Mouse (Mus musculus) spleen, embryonic (tissue): ENCODE data around the gene Mybbp1a.
"Not testable (repeated sequence)": the region's sequence is repeated elsewhere in the genome, so short reads cannot be mapped to it uniquely, and the experiment has no call there.

Experiments used
- CTCF ChIA-PET: fragments of 350-600 bp; sonication (Branson Sonifier 250); formaldehyde crosslinking; loops from one replicate; lab custom pipeline; 2022; lab: Charles Lee

The Mybbp1a gene

DNA sequence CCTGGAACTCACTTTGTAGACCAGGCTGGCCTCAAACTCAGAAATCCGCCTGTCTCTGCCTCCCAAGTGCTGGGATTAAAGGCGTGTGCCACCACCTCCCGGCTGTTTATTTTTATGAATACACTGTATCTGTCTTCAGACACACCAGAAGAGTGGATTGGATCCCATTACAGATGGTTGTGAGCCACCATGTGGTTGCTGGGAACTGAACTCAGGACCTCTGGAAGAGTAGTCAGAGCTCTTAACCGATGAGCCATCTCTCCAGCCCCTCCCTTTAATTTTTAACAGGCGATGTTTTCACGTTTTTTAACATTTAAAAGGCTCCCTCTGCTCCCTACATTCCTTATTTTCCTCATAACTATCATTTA, 574 bp upstream of the Mybbp1a start:
- CTCF ChIA-PET, result not testable (repeated sequence)

DNA sequence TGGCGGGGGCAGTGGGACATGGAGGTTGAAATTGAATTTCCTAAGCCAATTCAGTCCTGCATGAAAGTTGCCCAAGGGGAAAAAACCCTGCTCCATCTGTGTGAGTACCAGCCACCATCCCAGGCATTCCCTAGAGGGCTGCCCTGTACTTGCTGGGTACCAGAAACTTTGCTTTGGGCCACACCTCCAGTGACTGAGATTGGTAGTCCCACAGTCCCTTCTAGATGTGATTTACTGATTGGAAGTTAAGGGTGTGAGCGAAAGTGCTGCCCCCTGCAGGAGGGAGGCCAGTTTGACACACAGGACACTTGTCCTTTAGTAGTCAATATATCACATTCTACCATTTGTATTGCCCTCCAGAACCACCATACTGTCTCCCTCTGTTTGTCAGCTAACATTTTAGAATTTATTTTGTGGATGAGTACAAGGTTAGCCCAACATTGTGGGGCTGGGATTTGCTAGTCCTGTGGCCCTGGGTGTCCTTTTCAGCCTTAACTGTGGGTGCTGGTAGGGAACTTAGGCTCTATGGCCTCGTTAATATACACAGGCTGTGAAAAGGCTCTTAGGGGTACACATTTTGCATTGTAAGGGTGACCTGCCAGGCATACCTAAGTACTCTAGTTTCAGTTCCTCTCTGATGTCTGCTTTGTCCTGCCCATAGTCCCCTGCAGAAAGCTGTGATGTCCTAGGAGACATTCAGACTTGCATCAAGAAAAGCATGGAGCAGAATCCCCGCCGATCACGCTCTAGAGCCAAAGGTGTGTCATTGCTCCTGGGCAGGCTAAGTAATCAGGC, 5.4 kb downstream of the Mybbp1a start:
- CTCF ChIA-PET, result no interaction called here

DNA sequence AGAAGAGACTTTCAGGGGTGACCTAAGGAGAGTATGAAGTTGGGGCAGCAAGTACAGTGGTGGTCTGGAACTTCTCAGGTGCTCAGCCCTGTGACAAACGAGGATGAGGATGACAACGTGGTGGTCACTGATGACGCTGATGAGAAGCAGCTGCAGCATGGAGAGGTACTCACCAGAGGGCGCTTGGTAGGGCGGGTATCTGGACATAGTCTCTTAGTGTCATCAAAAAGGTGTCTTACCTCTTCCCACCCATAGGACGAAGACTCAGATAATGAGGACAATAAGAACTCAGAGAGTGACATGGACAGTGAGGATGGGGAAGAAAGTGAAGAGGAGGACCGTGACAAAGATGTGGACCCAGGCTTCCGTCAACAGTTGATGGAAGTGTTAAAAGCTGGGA, 6.3 kb downstream of the Mybbp1a start:
- CTCF ChIA-PET, result interaction anchor here (0.6 kb wide), 1 partner anchor 692 kb away, joined by 9 read pairs; no protein-coding TSS in a partner anchor

DNA sequence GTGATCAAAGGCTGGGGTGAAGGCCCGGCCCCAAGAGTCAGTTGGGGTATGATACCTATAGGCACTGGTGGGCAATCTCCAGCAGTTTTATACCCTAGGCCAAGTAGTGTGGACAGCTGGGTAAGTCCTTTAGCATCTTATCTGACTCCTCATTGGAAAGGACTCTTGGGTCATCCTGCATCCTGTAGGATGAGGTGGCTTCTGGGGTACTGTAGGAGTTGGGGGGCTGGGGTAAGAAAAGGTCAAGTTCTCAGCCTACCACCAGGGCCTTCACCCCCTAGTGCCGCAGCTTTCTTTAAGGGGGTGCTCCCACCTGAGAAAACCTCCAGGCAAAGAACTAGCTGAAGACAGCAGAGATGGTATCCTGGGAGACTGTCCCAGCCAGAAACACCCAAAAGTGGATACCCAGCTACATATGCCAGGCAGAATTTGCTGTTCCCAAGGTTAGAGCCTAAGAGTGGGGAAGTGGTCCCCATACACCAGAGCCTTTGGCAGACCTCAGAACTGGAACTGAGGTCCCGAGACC, 11.0 kb downstream of the Mybbp1a start:
- CTCF ChIA-PET, result no interaction called here

DNA sequence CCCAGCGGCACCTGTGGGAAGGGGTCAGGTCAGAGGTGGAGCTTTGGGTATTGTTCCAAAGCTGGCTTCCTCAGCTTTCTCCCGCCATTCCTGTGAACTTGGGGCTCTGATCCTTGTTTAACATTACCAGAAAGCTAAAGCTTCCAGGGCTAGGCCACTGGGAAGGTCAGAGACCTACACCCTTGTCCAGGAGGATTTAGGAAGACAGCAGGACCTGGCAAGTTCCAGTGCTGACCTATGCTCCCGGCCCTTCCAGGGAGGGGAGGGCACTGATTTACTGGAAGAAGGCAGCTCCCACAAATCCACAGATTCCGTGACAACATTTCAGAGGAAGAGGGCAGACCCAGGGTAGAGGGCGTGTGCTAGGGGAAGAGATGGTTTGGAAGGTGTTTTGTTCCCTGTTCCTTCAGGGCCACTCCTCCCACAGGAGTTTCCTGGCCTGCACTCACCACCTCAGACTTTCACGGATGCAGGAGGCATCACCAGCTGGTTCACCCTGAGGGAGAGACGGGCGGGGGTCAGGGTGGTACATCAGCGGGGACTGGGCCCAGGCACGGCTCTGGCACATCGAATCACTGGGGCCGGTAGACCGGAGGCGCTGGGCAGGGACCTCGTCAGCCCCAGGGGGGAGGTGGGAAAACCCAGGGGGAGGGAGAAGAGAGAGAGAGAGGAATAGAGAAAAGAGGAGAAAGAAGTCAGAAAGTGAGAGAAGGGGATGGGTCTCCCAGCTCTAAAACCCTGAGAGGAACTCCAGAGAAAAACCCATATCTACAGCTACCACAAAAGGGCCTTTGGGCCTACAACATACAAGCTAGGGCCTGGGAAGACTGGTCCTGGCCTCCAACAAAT, 12.2 kb downstream of the Mybbp1a start:
- CTCF ChIA-PET, result interaction anchor here (0.6 kb wide), 1 partner anchor 108 kb away, joined by 5 read pairs; no protein-coding TSS in a partner anchor

DNA sequence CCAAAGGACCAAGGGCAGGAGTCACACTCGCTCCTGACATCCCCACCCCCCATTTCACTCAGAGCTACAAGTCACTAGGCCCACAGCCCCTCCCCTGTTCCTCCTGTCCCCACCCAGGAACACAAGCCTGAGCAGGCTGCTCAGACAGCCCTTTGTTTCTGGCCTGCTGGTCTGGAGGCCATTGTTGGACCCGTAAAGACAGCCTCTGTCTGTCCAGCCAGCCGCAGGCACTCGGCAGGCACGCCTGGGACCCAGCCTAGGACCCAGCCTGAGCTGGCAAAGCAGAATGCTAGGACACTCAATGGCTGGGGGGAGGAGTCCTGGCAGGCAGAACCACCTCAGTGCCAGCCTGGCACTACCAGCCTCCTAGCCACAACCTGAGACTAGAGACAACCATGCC, 14.5 kb downstream of the Mybbp1a start:
- CTCF ChIA-PET, result no interaction called here

DNA sequence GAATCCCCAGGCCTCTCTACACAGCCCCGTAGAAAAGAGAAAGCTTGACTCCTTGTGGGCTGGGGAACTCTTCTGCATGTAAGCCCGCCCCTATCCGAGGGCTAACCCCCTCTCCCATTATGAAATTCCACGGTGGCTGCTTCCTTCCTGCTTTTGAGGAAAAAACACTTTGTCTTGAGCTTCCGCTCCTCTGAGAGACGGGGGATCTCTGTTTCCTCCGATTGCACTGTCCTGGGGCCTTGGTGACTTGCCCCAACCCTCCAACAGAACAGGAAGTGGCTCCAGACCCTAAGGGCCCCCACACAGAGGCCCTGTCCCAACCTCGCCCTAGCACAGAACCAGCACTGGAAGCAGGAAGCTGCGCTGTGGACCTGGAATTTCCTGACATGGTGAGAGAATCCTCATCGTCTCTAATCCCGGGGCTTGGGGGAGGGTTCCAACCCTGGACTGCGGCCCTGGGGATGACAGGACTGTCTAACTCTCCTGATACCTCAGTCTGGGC, 16.9 kb downstream of the Mybbp1a start:
- CTCF ChIA-PET, result no interaction called here

DNA sequence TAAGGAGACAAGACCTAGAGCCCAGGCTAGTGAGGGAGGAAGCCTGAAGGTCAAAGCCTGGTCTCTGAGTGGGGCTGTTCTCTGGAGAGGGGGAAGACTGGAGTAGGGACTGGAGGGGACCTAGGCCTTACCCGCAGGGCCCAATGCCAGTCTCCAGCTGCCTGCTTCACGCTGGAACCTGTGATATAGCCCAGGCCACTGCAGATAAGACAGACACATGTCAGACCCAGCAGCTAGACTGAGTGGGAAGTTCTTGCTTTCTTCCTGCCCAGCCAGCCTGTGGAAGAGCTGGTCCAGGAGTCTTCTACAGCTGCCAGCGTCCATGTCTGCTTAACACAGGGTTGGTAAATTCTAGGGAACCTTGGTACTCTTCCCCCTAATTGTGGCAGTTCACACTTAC, 17.3 kb downstream of the Mybbp1a start:
- CTCF ChIA-PET, result no interaction called here

DNA sequence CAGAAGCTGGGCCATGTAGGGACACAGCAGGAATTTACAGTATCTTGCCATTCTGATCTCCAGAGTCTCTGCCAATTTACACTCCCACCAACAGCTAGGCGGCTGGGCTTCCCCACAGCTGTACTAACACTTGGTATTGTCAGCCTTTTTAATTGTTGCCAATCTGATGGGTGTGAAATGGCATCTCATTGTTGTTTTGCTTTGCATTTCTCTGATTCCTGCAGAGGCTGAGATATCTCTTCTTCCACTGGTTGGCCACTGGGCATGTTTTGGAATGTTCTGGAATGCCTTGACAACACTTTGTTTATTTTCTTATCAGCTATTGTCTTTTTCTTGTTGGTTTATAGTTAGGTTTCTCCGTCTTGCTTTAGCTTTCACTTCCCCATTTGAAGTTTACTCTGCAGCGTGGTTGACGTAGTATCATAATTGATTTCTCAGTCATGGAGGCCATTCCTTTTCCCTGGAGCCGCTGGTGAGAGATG, 20.4 kb downstream of the Mybbp1a start:
- CTCF ChIA-PET, result interaction anchor here (0.5 to 1.9 kb wide), 2 partner anchors 20 to 769 kb away, joined by 4 to 7 read pairs; partner anchors contain the start of gene Mybbp1a

DNA sequence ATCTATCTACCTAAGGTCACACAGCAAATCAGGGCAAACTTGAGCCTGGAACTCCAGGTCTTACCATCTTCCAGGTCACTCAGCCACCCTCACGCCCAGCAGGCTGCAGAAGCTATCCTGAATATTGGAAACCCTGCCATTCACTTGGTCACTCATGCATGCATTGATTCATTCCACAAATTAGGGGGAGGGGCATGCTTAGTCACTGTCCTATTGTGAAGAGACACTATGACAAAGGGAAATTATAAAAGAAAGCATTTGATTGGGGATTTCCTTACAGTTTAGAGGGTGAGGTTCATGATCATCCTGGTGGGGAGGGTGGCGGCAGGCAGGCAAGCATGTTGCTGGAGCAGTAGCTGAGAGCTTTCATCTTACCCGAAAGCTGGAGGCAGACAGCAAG, 23.7 kb downstream of the Mybbp1a start:
- CTCF ChIA-PET, result no interaction called here

DNA sequence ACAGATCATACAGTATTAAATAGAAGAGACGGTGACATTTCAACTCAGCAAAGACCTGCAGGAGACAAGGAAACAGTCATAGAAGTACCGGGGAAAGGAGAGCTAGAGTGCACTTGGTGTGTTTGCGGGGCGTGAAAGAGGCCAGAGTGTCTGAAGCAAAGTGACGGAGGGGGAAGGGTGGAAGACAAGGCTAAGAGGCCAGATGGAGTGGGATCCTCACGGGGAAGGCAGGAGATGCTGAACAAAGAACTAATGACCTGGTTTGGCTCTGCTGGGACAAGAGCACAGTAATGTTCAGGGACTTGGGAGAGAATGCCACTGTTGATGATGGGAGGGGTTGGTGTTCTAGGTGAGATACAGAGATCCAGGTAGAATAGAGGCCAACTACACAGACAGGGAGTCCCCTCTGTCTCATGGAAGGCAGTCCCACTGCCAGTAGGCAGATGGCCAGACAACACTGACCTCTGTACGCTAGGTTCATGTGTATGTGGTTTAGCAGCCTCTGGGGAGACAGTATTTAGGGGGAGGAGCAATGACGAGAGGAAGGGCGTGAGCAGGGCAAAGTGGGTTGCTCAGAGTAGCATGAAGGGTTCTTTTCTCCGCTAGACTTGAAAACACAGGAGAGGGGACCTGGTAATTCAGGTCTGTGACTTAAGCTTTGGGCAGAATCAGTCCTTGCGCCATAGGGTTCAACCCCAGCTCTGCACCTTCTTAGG, 25.0 kb downstream of the Mybbp1a start:
- CTCF ChIA-PET, result interaction anchor here (0.9 kb wide), 1 partner anchor 12 kb away, joined by 3 read pairs; no protein-coding TSS in a partner anchor

DNA sequence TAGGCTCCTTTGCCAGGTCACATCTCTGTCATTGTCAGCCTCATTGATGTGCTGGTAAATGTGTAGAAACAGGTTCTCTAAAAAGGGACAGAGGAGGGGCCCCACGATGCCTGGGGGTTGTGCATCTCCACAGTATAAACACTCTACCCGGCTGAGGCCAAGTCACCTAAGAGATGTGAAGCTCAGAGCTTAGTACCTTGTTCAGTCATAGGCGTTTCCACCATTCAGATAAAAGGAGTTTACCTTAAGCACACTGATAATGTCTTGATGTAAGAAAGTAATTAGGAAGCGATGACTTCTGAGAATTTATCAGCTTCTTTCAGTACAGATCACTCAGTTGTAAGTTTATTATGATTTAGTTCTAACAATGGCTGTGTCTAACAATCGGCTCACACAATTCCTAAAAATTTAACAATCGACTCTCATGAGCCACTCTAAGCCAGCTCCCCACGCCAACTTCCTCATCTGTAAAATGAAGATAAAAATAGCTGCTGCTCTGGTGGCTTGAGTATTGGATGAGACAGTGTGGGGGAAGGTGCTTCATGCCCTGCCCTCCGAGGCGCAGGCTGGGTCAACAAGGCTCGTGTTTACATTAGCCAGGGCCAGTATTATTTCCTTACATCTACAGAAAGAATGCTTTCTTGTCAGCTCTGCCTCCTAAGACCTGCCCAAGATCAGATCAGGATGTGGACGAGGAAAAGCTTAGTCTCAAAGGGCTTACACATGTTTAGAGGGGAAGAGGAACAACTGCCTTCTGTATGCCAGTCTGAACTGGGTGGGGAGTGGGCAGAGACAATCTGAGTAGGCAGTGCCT, 25.7 kb downstream of the Mybbp1a start:
- CTCF ChIA-PET, result interaction anchor here (0.6 to 0.9 kb wide), 2 partner anchors 11 to 34 kb away, joined by 3 to 6 read pairs; no protein-coding TSS in a partner anchor

DNA sequence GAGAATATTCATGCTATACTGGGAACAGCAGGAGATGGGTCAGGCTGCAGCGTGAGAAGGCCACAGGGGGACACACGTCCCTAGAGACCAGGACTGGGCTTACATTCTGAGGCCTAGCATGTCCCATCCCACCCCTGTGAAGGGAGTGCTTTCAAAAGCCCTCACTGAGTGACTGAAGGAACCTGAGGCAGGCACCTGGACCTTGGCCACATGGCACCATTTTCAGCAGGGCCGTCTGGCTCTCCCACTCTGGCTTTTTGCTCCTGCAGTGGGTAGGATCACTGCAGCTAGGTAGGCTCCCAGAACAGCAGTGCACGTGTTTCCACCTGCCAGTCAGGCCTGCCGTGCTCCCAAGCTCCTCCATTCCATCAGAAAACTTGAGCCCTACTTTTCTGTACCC, 27.4 kb downstream of the Mybbp1a start:
- CTCF ChIA-PET, result no interaction called here

DNA sequence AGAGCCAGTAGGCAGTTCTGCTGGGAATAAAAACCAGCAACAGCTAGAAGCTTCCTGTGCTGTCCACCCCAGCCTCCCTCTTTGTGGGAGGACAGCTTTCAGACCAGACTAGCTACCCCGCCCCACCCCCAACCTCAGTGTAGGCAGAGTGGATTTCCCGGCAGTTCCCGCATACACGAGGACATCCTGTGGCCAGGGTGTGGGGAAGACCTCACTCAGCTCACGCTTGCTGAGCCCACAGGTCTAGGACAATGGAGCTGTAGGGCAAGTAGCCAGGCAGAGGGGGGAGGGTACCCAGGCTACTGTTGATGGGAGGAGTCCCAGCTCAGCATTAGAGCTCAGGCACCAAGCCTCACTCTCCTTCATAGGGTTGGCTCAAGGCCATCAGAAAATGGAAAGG, 28.1 kb downstream of the Mybbp1a start:
- CTCF ChIA-PET, result no interaction called here

DNA sequence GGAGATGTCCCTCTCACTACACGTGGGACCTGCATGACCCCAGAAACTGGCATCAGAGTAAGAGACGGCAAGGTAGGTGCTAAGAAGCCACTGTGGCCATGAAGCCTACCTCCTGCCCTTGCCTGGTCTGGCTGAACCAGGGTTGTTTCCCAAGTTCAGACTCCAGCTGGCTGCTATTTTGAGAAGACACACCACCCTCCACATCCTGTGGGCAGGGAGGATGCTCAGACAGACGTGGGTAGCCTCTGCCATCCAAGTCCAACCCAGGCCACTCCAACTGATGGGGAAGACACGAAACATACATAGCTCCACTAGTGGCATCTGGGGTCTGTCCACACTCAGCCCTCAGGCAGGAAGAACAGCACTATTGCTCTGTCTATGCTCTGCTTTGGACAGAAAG, 28.8 kb downstream of the Mybbp1a start:
- CTCF ChIA-PET, result no interaction called here

DNA sequence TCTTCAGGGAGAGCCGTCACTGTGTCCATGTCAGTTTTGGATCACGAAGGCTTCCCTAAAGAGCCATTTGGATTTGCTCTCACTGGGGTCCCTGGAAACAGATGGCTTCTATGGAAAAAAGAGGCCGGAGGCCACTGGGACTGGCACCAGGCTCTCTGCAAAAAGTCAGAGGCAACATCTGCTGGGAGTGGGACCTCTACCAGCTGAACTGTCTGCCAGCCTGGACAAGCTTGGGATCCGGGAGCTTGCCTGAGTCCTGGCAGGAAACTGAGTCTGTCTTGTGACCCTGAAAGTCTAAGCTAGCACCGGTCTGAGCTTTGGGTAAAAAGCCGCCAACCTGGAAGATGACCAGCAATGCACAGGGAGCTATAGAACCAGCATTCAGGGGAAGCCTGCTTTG, 30.2 kb downstream of the Mybbp1a start:
- CTCF ChIA-PET, result interaction anchor here (0.6 kb wide), 2 partner anchors 61 to 99 kb away, joined by 4 to 6 read pairs; no protein-coding TSS in a partner anchor

DNA sequence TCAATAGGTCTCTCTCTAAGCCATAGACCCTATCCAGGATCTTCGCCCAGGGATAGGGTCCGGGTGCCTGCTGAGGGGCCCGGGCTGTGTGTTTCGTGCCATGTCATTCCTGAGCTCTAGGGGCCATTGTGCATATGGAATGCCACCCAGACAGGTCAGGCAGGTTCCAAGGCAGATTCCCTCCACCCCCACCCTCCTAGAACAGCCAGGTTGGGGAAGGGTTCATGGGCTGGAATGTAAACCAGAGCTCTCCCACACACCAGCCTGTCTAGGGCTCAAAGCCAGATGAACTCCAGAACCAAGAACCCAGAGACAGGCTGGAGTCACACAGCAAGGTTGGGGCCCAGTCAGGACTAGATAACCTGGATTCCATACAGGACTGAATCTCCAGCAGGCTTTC, 32.4 kb downstream of the Mybbp1a start:
- CTCF ChIA-PET, result no interaction called here

DNA sequence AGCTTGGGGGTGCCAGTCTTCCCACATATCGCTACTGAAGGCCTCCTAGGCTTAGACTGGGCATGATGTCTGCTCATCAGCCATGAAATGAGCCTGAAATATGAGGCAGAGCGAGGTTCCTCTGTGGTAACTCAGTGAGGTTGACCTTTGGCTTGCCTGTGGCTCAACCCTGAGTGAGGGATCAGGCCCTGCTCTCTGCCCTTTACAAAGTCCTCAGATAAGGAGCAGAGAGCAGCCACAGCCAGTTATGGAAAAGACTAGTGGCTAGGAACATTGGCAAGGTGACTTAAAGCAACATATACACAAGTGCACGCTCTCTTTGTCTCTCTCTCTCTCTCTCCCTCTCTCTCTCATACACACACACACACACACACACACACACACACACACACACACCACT, 33.8 kb downstream of the Mybbp1a start:
- CTCF ChIA-PET, result no interaction called here

DNA sequence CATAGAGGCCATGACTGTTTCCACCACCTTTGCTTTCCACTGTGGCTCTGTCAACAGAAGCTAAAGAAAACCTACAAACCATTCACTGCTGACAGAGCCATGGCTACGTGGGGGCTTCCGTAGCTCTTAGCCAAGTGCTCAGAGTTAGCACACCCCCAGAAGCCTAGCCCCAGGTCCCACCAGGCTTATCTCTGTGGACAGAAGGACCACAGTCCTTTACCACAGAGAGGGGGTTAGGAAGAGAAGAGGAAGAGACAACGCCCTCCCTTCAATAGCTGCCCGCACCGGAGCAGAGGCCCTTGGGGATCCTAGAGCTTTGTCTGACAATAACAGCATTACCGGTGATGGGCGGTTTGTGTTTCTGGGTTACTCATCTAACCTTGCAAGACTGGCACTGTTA, 34.3 kb downstream of the Mybbp1a start:
- CTCF ChIA-PET, result no interaction called here

DNA sequence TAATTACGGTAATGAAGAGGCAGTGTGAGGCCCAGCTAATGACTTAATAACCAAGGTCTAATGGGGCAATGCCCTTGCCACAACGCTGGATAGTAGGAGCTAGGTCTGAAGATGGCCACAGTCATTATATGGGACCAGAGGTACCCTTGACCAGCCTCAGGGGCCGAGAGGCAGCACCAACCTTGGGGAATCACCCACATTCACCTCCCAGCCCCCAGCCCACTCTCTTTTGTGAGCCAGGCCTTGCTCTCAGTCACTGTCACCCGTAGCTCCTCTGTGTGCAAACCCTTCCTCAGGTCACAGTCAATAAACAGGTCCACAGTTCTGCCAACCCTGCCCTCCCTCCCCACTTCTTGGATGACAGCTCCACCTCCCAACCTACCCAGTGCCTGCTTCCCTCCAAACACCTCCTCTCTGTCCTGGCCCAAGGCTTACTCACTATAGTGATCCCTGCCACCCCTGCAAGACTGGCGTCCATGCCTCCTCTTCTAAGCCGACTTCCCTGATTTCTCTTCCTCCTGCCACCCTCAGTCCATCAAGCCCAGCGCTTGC, 35.0 kb downstream of the Mybbp1a start:
- CTCF ChIA-PET, result no interaction called here
